Mouse (Mus musculus) midbrain, embryonic 15.5 days (tissue): ENCODE measurements around the gene Rspo3. TPM values are rescaled to one million over a fixed set of nuclear protein-coding genes. Genes with fewer than 3 reads are reported as not detected.
A peak's percentile ranks its signal among the peaks of the same experiment; 100 is the strongest.

Source experiments
- ATAC-seq: fragments of 200-750 bp; cut with Nextera tagmentation; replicated peaks from 2 replicates; pipeline ENCODE4 v1.8.0; 2017; ENCODE audit warnings: moderate TSS enrichment
- H3K27ac ChIP-seq: fragments of 300-500 bp; sonication (generic); 2 replicates; pipeline ENCODE4 v1.5.1; 2015; ENCODE audit warnings: mild to moderate bottlenecking, inconsistent platforms
- H3K27me3 ChIP-seq: fragments of 300-500 bp; sonication (generic); replicated peaks from 2 replicates; pipeline ENCODE4 v1.6.1; 2015; ENCODE audit warnings: inconsistent platforms
- H3K36me3 ChIP-seq: fragments of 300-500 bp; sonication (generic); replicated peaks from 2 replicates; pipeline ENCODE4 v1.6.1; 2015; ENCODE audit warnings: inconsistent platforms
- H3K4me1 ChIP-seq: fragments of 300-500 bp; sonication (generic); 2 replicates; pipeline ENCODE4 v1.6.1; 2015; ENCODE audit warnings: inconsistent platforms
- H3K4me2 ChIP-seq: fragments of 300-500 bp; sonication (generic); 2 replicates; pipeline ENCODE4 v1.6.1; 2015; ENCODE audit warnings: inconsistent platforms, mild to moderate bottlenecking, moderate library complexity
- H3K4me3 ChIP-seq: fragments of 300-500 bp; sonication (generic); 2 replicates; pipeline ENCODE4 v1.5.1; 2015; ENCODE audit warnings: mild to moderate bottlenecking, inconsistent platforms
- H3K9ac ChIP-seq: fragments of 300-500 bp; sonication (generic); 2 replicates; pipeline ENCODE4 v1.6.1; 2015; ENCODE audit warnings: mild to moderate bottlenecking, inconsistent platforms
- H3K9me3 ChIP-seq: fragments of 300-500 bp; sonication (generic); 2 replicates; pipeline ENCODE4 v1.6.1; 2016; ENCODE audit warnings: inconsistent platforms
- WGBS: fragments of 180-500 bp; shearing (Covaris S2); methylation state at CpG from one replicate; pipeline ENCODE4 v1.1.7; 2015; ENCODE audit warnings: mixed read lengths; 5-methylcytosine and 5-hydroxymethylcytosine counted together
- polyA plus RNA-seq: library from polyadenylated mRNA; unstranded; fragments of >200 nt; fragmentation: Nextera tagmentation; extraction: Ambion mirVana; gene quantifications from 2 replicates; pipeline ENCODE4 v1.2.1, GENCODE M21; 2015

Rspo3 gene
- 6.6 and 7.4 TPM in 2 replicates for polyA plus RNA-seq

GRCm38 (mm10) chr10:29535546-29536260 lies at the start of gene Rspo3:
TSS of gene Rspo3 (minus strand) at chr10:29535867.
- Histone ChIP-seq H3K27ac (0 out of 2 replicates have a peak within 1 kb of the TSS, but pooled peaks have one; percentile 7), H3K9ac (peak within 1 kb of the TSS; percentile 65), H3K4me1 (peaks cover 23% of the 10 kb centered on the region), H3K27me3 (peaks cover 20% of the 10 kb centered on the region), H3K36me3 (no peaks in the 10 kb centered on the region), H3K4me2 (peak within 1 kb of the TSS; percentile 100), H3K9me3 (no peaks in the 10 kb centered on the region), H3K4me3 (peak within 1 kb of the TSS; percentile 68)
- peak; percentile 81 for ATAC-seq
- WGBS = 2% methylated on average over 44 of the region's 44 CpGs

GRCm38 (mm10) chr10:29581940-29582339 lies 46.3 kb upstream of the Rspo3 start:
- no peak overlapping the region for H3K9ac ChIP-seq
- no peak overlapping the region for H3K4me3 ChIP-seq
- no peaks in the 10 kb centered on the region for H3K27me3 ChIP-seq
- no peaks in the 10 kb centered on the region for H3K36me3 ChIP-seq
- no peak for ATAC-seq
- no peaks in the 10 kb centered on the region for H3K4me1 ChIP-seq
- no peak overlapping the region for H3K27ac ChIP-seq
- no peak overlapping the region for H3K4me2 ChIP-seq
- WGBS = 68% methylated on average over 3 of the region's 3 CpGs
- no peaks in the 10 kb centered on the region for H3K9me3 ChIP-seq

GRCm38 (mm10) chr10:29581476-29581875 lies 45.8 kb upstream of the Rspo3 start:
- WGBS = 93% methylated on average over 3 of the region's 3 CpGs
- H3K27ac ChIP-seq = no peak overlapping the region
- H3K9me3 ChIP-seq = no peaks in the 10 kb centered on the region
- H3K4me1 ChIP-seq = no peaks in the 10 kb centered on the region
- no peak overlapping the region for H3K4me2 ChIP-seq
- H3K36me3 ChIP-seq = no peaks in the 10 kb centered on the region
- H3K4me3 ChIP-seq = no peak overlapping the region
- no peak for ATAC-seq
- no peak overlapping the region for H3K9ac ChIP-seq
- no peaks in the 10 kb centered on the region for H3K27me3 ChIP-seq

- Histone ChIP-seq H3K4me1 (no peaks in the 10 kb centered on the region), H3K9me3 (no peaks in the 10 kb centered on the region), H3K27me3 (no peaks in the 10 kb centered on the region), H3K4me3 (no peak overlapping the region), H3K36me3 (no peaks in the 10 kb centered on the region), H3K4me2 (no peak overlapping the region), H3K27ac (no peak overlapping the region), H3K9ac (no peak overlapping the region)
- ATAC-seq = no peak
- WGBS = 84% methylated on average over 2 of the region's 2 CpGs
Measured at GRCm38 (mm10) chr10:29555983-29556382, 20.3 kb upstream of the Rspo3 start.

- Histone ChIP-seq H3K4me1 (no peaks in the 10 kb centered on the region), H3K36me3 (no peaks in the 10 kb centered on the region), H3K9ac (no peak overlapping the region), H3K4me3 (no peak overlapping the region), H3K27me3 (no peaks in the 10 kb centered on the region), H3K4me2 (no peak overlapping the region), H3K9me3 (no peaks in the 10 kb centered on the region), H3K27ac (no peak overlapping the region)
- 86% methylated on average over 2 of the region's 2 CpGs for WGBS
- ATAC-seq = no peak
Measured at GRCm38 (mm10) chr10:29554365-29554764, 18.7 kb upstream of the Rspo3 start.

GRCm38 (mm10) chr10:29542982-29543381 lies 7.3 kb upstream of the Rspo3 start:
- no peak for ATAC-seq
- whole genome bisulfite sequencing = 87% methylated on average over 3 of the region's 3 CpGs
- no peaks in the 10 kb centered on the region for H3K4me1 ChIP-seq
- H3K27ac ChIP-seq = no peak overlapping the region
- H3K4me2 ChIP-seq = no peak overlapping the region
- H3K4me3 ChIP-seq = no peak overlapping the region
- H3K9ac ChIP-seq = no peak overlapping the region
- H3K36me3 ChIP-seq = no peaks in the 10 kb centered on the region
- H3K27me3 ChIP-seq = no peaks in the 10 kb centered on the region
- no peaks in the 10 kb centered on the region for H3K9me3 ChIP-seq

- Histone ChIP-seq H3K36me3 (no peaks in the 10 kb centered on the region), H3K9me3 (no peaks in the 10 kb centered on the region), H3K4me1 (peaks cover 6% of the 10 kb centered on the region), H3K27ac (no peak overlapping the region), H3K27me3 (peaks cover 6% of the 10 kb centered on the region), H3K4me3 (no peak overlapping the region), H3K4me2 (no peak overlapping the region), H3K9ac (no peak overlapping the region)
- ATAC-seq = no peak
- WGBS = 81% methylated on average over 2 of the region's 2 CpGs
Measured at GRCm38 (mm10) chr10:29539516-29539915, 3.8 kb upstream of the Rspo3 start.

- Histone ChIP-seq H3K4me1 (peaks cover 14% of the 10 kb centered on the region), H3K27me3 (peaks cover 11% of the 10 kb centered on the region), H3K4me3 (no peak overlapping the region), H3K27ac (no peak overlapping the region), H3K9ac (no peak overlapping the region), H3K9me3 (no peaks in the 10 kb centered on the region), H3K4me2 (no peak overlapping the region), H3K36me3 (no peaks in the 10 kb centered on the region)
- WGBS = 71% methylated on average over 2 of the region's 2 CpGs
- no peak for ATAC-seq
Measured at GRCm38 (mm10) chr10:29538791-29539190, 3.1 kb upstream of the Rspo3 start.

GRCm38 (mm10) chr10:29534830-29535227 lies 838 bp downstream of the Rspo3 start:
- ATAC-seq = 0 out of 2 replicates have a peak, but pooled peaks have one; percentile 44
- H3K27ac ChIP-seq = no peak overlapping the region
- H3K27me3 ChIP-seq = peaks cover 20% of the 10 kb centered on the region
- no peaks in the 10 kb centered on the region for H3K9me3 ChIP-seq
- peak overlapping the region; percentile 68 for H3K4me3 ChIP-seq
- H3K9ac ChIP-seq = 0 out of 2 replicates have a peak overlapping the region, but pooled peaks have one; percentile 34
- no peaks in the 10 kb centered on the region for H3K36me3 ChIP-seq
- peak overlapping the region; percentile 100 for H3K4me2 ChIP-seq
- 0% methylated on average over 7 of the region's 7 CpGs for WGBS
- H3K4me1 ChIP-seq = peaks cover 23% of the 10 kb centered on the region

GRCm38 (mm10) chr10:29533846-29534829 lies 1.5 kb downstream of the Rspo3 start:
- ATAC-seq = peak; percentile 35; the same call in 1 of the 2 replicates
- WGBS = under 1% methylated on average over 24 of the region's 24 CpGs

GRCm38 (mm10) chr10:29532821-29533715 lies 2.6 kb downstream of the Rspo3 start:
- 1% methylated on average over 30 of the region's 30 CpGs for WGBS
- no peak overlapping the region for H3K27ac ChIP-seq
- peak overlapping the region; percentile 30 for H3K9ac ChIP-seq
- peaks cover 20% of the 10 kb centered on the region for H3K27me3 ChIP-seq
- peak overlapping the region; percentile 100 for H3K4me2 ChIP-seq
- peak; percentile 83 for ATAC-seq
- peaks cover 23% of the 10 kb centered on the region for H3K4me1 ChIP-seq
- no peaks in the 10 kb centered on the region for H3K9me3 ChIP-seq
- peak overlapping the region; percentile 68 for H3K4me3 ChIP-seq
- no peaks in the 10 kb centered on the region for H3K36me3 ChIP-seq

More at GRCm38 (mm10) chr10:29533846-29534829, 1.5 kb downstream of the Rspo3 start:
- Histone ChIP-seq H3K9me3 (no peaks in the 10 kb centered on the region), H3K4me2 (peak overlapping the region; percentile 100), H3K36me3 (no peaks in the 10 kb centered on the region), H3K4me1 (peaks cover 23% of the 10 kb centered on the region), H3K4me3 (peak overlapping the region; percentile 68), H3K27ac (no peak overlapping the region), H3K27me3 (peaks cover 20% of the 10 kb centered on the region), H3K9ac (peak overlapping the region; percentile 34; the same call in 1 of the 2 replicates)
